Mouse (Mus musculus) kidney, adult 2 months (tissue): ENCODE measurements around the gene Ap1s1.

Source experiments
- CTCF ChIP-seq: fragments of 200-500 bp; conservative IDR thresholded peaks from 2 replicates; pipeline ENCODE4 v1.5.1; 2011; ENCODE audit warnings: low read depth, mild to moderate bottlenecking, control low read depth, low read length, moderate library complexity, mixed read lengths; ENCODE audit not compliant: insufficient read depth, insufficient read length
- POLR2A ChIP-seq: fragments of 200-500 bp; IDR thresholded peaks from one replicate; pipeline ENCODE4 v1.6.1; 2011; ENCODE audit warnings: low read depth, low read length, control low read depth

DNA sequence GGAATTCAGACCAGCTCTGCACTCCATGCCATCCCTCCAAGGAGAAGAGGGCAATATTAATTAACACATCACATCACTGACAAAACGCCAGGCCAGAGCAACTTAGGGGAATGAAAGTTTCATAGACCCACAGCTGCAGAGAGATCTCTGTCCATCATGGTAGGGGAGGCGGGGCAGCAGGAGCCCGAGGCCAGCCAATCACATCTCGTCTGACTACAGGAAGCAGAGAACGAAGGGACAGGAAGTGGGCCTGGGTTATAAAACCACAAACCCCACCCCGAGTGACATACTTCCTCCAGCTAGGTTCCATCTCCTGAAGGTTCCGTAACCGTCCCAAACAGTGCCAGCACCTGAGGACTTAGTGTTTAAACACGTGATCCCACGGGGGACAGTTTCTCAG lies 49.2 kb upstream of the Ap1s1 start:
- no peak for TF ChIP-seq CTCF
- TF ChIP-seq POLR2A = no peak
